Mouse (Mus musculus): Measurements from ENCODE around the gene Tesk1. TPM values are rescaled to one million over a fixed set of nuclear protein-coding genes. Genes with fewer than 3 reads are reported as not detected.

The Tesk1 gene
- polyA plus RNA-seq, 1 experiment from 2014 or later = 9.2 TPM

DNA sequence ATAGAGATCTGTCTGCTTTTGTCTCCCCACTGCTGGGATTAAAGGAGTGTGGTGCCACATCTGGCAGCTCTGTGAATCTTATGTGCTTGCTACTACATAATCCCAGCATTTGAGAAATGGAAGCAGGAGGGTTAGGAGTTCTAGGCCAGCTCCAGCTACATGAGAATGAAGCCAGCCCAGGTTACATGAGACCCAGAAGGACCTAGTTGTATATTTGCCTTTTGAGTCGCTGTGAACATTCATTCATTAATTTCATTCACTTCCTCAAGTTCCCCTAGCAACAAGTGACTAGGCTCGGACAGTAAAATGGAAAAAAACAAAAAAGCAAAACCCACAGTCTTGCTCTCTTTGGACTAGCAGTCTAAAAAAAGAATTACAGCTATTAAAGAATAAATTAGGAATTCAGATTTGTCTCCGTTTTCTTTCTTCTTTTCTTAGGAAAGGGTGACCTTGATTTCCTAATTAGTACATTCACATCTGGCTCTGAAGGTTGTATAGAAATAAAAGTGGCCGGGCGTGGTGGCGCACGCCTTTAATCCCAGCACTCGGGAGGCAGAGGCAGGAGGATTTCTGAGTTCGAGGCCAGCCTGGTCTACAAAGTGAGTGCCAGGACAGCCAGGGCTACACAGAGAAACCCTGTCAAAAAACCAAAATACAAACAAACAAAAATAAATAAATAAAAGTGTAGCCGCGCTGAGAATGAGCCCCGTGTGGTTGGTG, 50.5 kb downstream of the Tesk1 start:
- H3K4me1 ChIP-seq (ENCODE audit: control insufficient read depth, insufficient read depth, low read depth, low read length) = peaks cover 10% of the 10 kb centered on the region
- ATAC-seq = no peak
- H3K9me3 ChIP-seq (ENCODE audit: control insufficient read depth, low read length) = no peaks in the 10 kb centered on the region
- peak overlapping the region; percentile 74 for H3K4me2 ChIP-seq (ENCODE audit: low read length)
- WGBS = 43% methylated on average over 12 of the region's 12 CpGs
- no peaks in the 10 kb centered on the region for H3K36me3 ChIP-seq (ENCODE audit: control insufficient read depth, insufficient read depth, low read length)
- H3K9ac ChIP-seq (ENCODE audit: low read depth, low read length) = peak overlapping the region; percentile 43; the same call in 1 of the 2 replicates
- peak overlapping the region; percentile 94 for H3K27ac ChIP-seq (ENCODE audit: low read depth, low read length)
- no peaks in the 10 kb centered on the region for H3K27me3 ChIP-seq (replicated peaks; ENCODE audit: control insufficient read depth, insufficient read depth, low read length)
- peak overlapping the region; percentile 74 for H3K4me3 ChIP-seq (ENCODE audit: low read length)

DNA sequence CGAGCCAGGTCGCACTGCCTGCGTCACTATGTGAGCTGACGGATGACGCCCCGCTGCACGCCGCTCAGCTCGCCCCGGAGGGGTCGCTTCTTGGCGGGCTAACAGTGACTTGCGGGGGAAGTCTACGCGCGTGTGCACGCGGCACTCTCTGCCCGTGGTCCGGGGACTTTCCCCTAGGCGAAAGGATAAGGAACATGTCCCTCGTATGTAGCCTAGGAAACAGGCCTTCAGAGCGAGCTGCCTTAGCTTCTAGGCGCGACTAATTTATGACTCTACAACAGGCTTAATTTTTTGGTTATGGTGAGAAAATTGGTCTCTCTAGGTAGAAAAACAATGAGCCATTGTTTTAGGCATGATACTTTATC, 51.1 kb downstream of the Tesk1 start, which contains the start of gene Ccdc107:
Gene Ccdc107, plus strand, starts transcription at position 80 of the 365 bp plus-strand sequence.
- H3K4me2 ChIP-seq (ENCODE audit: low read length) = peak within 1 kb of the TSS; percentile 74
- H3K4me1 ChIP-seq (ENCODE audit: control insufficient read depth, insufficient read depth, low read depth, low read length) = peaks cover 10% of the 10 kb centered on the region
- H3K36me3 ChIP-seq (ENCODE audit: control insufficient read depth, insufficient read depth, low read length) = no peaks in the 10 kb centered on the region
- H3K4me3 ChIP-seq (ENCODE audit: low read length) = peak within 1 kb of the TSS; percentile 74
- peak within 1 kb of the TSS; percentile 94 for H3K27ac ChIP-seq (ENCODE audit: low read depth, low read length)
- peak; percentile 98 for ATAC-seq
- H3K27me3 ChIP-seq (replicated peaks; ENCODE audit: control insufficient read depth, insufficient read depth, low read length) = no peaks in the 10 kb centered on the region
- peak within 1 kb of the TSS; percentile 90 for H3K9ac ChIP-seq (ENCODE audit: low read depth, low read length)
- under 1% methylated on average over 25 of the region's 25 CpGs for WGBS
- no peaks in the 10 kb centered on the region for H3K9me3 ChIP-seq (ENCODE audit: control insufficient read depth, low read length)

DNA sequence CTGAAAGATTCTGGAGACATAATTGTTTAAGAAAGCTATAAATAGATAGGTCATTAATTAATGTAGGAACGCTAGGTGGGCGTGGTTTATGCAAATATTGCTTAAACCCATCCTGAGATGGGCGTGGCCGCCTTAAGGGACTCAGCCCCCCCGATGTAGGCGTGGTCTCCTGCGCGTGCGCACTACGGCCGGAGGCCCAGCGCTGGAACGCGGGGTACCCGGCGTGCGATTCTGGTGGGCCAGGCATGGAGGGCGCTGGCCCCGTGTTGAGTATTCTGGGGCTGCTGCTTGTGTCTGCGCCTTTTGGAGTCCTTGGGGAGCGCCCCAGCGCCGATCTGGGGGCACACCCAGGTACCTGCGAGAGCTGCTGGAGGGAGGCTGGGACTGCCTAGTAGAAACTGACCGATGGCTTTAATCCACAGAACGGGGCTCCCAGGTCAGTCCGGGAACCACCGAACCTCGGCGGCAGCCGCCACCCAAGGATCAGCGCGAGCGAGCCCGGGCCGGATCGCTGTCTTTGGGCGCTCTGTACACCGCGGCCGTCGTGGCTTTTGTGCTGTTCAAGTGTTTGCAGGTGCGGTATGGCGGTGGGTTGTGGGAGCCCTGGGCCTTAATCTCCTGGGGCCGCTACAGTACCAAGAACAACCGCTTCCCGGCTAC, 51.6 kb downstream of the Tesk1 start:
- no peaks in the 10 kb centered on the region for H3K36me3 ChIP-seq (ENCODE audit: control insufficient read depth, insufficient read depth, low read length)
- WGBS = under 1% methylated on average over 47 of the region's 47 CpGs
- peak; percentile 88 for ATAC-seq

DNA sequence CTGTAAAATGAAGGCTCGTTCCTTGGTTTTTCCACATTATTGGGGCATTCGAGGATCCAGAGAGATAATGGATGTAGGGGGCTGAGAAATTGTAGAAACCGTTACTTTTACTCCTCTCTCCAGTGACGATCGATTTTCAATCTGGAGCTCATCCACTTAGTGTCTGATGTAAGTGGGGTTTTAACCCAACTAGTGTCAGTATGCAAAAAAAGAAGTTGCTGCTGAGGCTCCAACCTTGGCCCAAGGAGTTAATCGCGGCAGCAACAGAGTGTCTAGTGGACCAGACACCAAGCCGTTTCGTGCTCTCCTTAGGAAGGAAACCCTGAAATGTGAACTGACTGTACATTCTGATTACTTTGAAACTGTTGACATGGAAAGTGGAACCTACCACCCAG, 52.1 kb downstream of the Tesk1 start:
- peak overlapping the region; percentile 94 for H3K27ac ChIP-seq (ENCODE audit: low read depth, low read length)

More for the DNA sequence above, 51.6 kb downstream of the Tesk1 start:
- peak overlapping the region; percentile 90 for H3K9ac ChIP-seq (ENCODE audit: low read depth, low read length)
- peaks cover 10% of the 10 kb centered on the region for H3K4me1 ChIP-seq (ENCODE audit: control insufficient read depth, insufficient read depth, low read depth, low read length)
- H3K27ac ChIP-seq (ENCODE audit: low read depth, low read length) = peak overlapping the region; percentile 94
- no peaks in the 10 kb centered on the region for H3K27me3 ChIP-seq (replicated peaks; ENCODE audit: control insufficient read depth, insufficient read depth, low read length)
- peak overlapping the region; percentile 74 for H3K4me3 ChIP-seq (ENCODE audit: low read length)
- H3K4me2 ChIP-seq (ENCODE audit: low read length) = peak overlapping the region; percentile 74
- H3K9me3 ChIP-seq (ENCODE audit: control insufficient read depth, low read length) = no peaks in the 10 kb centered on the region

DNA sequence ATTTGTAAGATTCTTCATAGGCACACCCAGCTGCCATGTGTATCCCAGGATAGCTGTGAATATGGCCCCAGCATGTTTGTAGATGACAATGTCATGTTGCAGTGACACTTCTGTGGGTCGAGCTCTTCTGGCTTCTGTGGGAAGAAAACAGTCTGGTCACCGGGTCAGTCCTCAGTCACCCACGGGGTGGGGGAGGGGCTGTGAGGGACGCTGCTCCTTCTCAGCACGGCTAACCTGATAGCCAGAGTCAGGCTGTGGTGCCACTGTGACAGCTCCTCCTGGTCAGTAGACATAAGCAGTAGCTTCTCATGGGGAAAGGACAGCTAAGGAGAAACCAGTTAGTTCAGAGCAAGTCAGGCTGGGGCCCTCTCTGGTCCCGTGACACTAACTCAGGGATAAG, 54.8 kb downstream of the Tesk1 start:
- Histone ChIP-seq H3K4me2 (ENCODE audit: low read length) (no peak overlapping the region), H3K27me3 (replicated peaks; ENCODE audit: control insufficient read depth, insufficient read depth, low read length) (no peaks in the 10 kb centered on the region), H3K4me3 (ENCODE audit: low read length) (no peak overlapping the region), H3K9me3 (ENCODE audit: control insufficient read depth, low read length) (no peaks in the 10 kb centered on the region), H3K9ac (ENCODE audit: low read depth, low read length) (no peak overlapping the region), H3K4me1 (ENCODE audit: control insufficient read depth, insufficient read depth, low read depth, low read length) (peaks cover 14% of the 10 kb centered on the region), H3K27ac (ENCODE audit: low read depth, low read length) (no peak overlapping the region), H3K36me3 (ENCODE audit: control insufficient read depth, insufficient read depth, low read length) (no peaks in the 10 kb centered on the region)
- ATAC-seq = no peak
- WGBS = 61% methylated on average over 6 of the region's 6 CpGs

More for the DNA sequence above, 52.1 kb downstream of the Tesk1 start:
- H3K4me2 ChIP-seq (ENCODE audit: low read length) = peak overlapping the region; percentile 74
- WGBS = 1% methylated on average over 9 of the region's 9 CpGs
- H3K9ac ChIP-seq (ENCODE audit: low read depth, low read length) = peak overlapping the region; percentile 90
- peak overlapping the region; percentile 74 for H3K4me3 ChIP-seq (ENCODE audit: low read length)
- no peaks in the 10 kb centered on the region for H3K9me3 ChIP-seq (ENCODE audit: control insufficient read depth, low read length)
- ATAC-seq = no peak
- H3K27me3 ChIP-seq (replicated peaks; ENCODE audit: control insufficient read depth, insufficient read depth, low read length) = no peaks in the 10 kb centered on the region
- H3K36me3 ChIP-seq (ENCODE audit: control insufficient read depth, insufficient read depth, low read length) = no peaks in the 10 kb centered on the region
- H3K4me1 ChIP-seq (ENCODE audit: control insufficient read depth, insufficient read depth, low read depth, low read length) = peaks cover 11% of the 10 kb centered on the region

DNA sequence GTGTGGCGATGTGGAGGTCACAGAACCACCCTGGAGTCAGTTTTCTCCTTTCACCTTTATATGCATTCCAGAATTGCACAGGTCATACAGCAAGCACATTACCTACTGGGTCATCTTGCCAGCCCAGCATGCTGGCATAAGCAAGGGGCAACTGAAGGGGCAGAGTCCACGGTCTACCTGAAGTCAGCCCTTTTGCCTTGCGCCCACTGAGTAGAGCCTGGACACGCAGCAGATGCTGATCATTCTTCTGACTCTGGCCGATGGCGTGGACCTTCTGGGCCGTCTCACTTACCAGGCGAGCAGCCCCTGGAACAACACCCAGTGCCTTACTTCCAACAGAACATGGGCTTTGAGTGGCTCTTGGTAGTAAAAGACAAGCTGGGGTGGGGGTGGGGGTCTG, 55.7 kb downstream of the Tesk1 start:
- no peaks in the 10 kb centered on the region for H3K27me3 ChIP-seq (replicated peaks; ENCODE audit: control insufficient read depth, insufficient read depth, low read length)
- no peak overlapping the region for H3K9ac ChIP-seq (ENCODE audit: low read depth, low read length)
- no peaks in the 10 kb centered on the region for H3K36me3 ChIP-seq (ENCODE audit: control insufficient read depth, insufficient read depth, low read length)
- no peak overlapping the region for H3K27ac ChIP-seq (ENCODE audit: low read depth, low read length)
- 96% methylated on average over 8 of the region's 8 CpGs for WGBS
- no peak for ATAC-seq
- no peaks in the 10 kb centered on the region for H3K9me3 ChIP-seq (ENCODE audit: control insufficient read depth, low read length)
- H3K4me1 ChIP-seq (ENCODE audit: control insufficient read depth, insufficient read depth, low read depth, low read length) = peaks cover 14% of the 10 kb centered on the region
- no peak overlapping the region for H3K4me3 ChIP-seq (ENCODE audit: low read length)
- no peak overlapping the region for H3K4me2 ChIP-seq (ENCODE audit: low read length)

Other genes starting within 250 kb of the Tesk1 start
- 0.60 and 1.2 TPM in 2 replicates for gene Atp8b5, start 174.8 kb upstream of the Tesk1 start, polyA plus RNA-seq (2015; fragmentation: Nextera tagmentation; extraction: Ambion mirVana)
- 70.8 and 86.8 TPM in 2 replicates for gene Rusc2, start 60.0 kb upstream of the Tesk1 start, polyA plus RNA-seq (2015; fragmentation: Nextera tagmentation; extraction: Ambion mirVana)
- gene Fam166b, start 12.8 kb upstream of the Tesk1 start, polyA plus RNA-seq (2015; fragmentation: Nextera tagmentation; extraction: Ambion mirVana) = 1.1 and 1.4 TPM in 2 replicates
- 5.1 and 5.3 TPM in 2 replicates for gene Cd72, start 12.7 kb downstream of the Tesk1 start, polyA plus RNA-seq (2015; fragmentation: Nextera tagmentation; extraction: Ambion mirVana)
- not detected in 2 replicates for gene Sit1, start 41.8 kb downstream of the Tesk1 start, polyA plus RNA-seq (2015; fragmentation: Nextera tagmentation; extraction: Ambion mirVana)
- gene Ccdc107, start 51.0 kb downstream of the Tesk1 start, polyA plus RNA-seq (2015; fragmentation: Nextera tagmentation; extraction: Ambion mirVana) = 83.6 and 99.8 TPM in 2 replicates
- gene Arhgef39, start 57.8 kb downstream of the Tesk1 start, polyA plus RNA-seq (2015; fragmentation: Nextera tagmentation; extraction: Ambion mirVana) = 8.2 and 10.7 TPM in 2 replicates
- gene Car9, start 65.0 kb downstream of the Tesk1 start, polyA plus RNA-seq (2015; fragmentation: Nextera tagmentation; extraction: Ambion mirVana) = 0.23 and 0.47 TPM in 2 replicates
- gene Tpm2, start 81.8 kb downstream of the Tesk1 start, polyA plus RNA-seq (2015; fragmentation: Nextera tagmentation; extraction: Ambion mirVana) = 10.6 and 41.1 TPM in 2 replicates
- 90.8 and 94.1 TPM in 2 replicates for gene Creb3, start 120.4 kb downstream of the Tesk1 start, polyA plus RNA-seq (2015; fragmentation: Nextera tagmentation; extraction: Ambion mirVana)
- 56.2 and 61.1 TPM in 2 replicates for gene Tln1, start 120.8 kb downstream of the Tesk1 start, polyA plus RNA-seq (2015; fragmentation: Nextera tagmentation; extraction: Ambion mirVana)
- gene Rgp1, start 136.8 kb downstream of the Tesk1 start, polyA plus RNA-seq (2015; fragmentation: Nextera tagmentation; extraction: Ambion mirVana) = 17.8 and 23.5 TPM in 2 replicates
- 54.0 and 59.3 TPM in 2 replicates for gene Gba2, start 136.9 kb downstream of the Tesk1 start, polyA plus RNA-seq (2015; fragmentation: Nextera tagmentation; extraction: Ambion mirVana)
- 0.71 and 0.94 TPM in 2 replicates for gene Msmp, start 142.6 kb downstream of the Tesk1 start, polyA plus RNA-seq (2015; fragmentation: Nextera tagmentation; extraction: Ambion mirVana)
- 10.8 and 12.6 TPM in 2 replicates for gene Npr2, start 190.0 kb downstream of the Tesk1 start, polyA plus RNA-seq (2015; fragmentation: Nextera tagmentation; extraction: Ambion mirVana)
- gene Spag8, start 211.7 kb downstream of the Tesk1 start, polyA plus RNA-seq (2015; fragmentation: Nextera tagmentation; extraction: Ambion mirVana) = 9.3 and 10.3 TPM in 2 replicates
- gene Hint2, start 214.5 kb downstream of the Tesk1 start, polyA plus RNA-seq (2015; fragmentation: Nextera tagmentation; extraction: Ambion mirVana) = 68.7 and 77.8 TPM in 2 replicates
- 12.0 and 13.9 TPM in 2 replicates for gene Tmem8b, start 227.0 kb downstream of the Tesk1 start, polyA plus RNA-seq (2015; fragmentation: Nextera tagmentation; extraction: Ambion mirVana)
- gene Fam221b, start 227.2 kb downstream of the Tesk1 start, polyA plus RNA-seq (2015; fragmentation: Nextera tagmentation; extraction: Ambion mirVana) = 1.5 and 2.0 TPM in 2 replicates

Measured in hindbrain, embryonic 16.5 days (tissue).